ENCODE assay signal across 26 mouse cellular contexts in genomic region chr4:31728149-31728516, GRCm38 (mm10).
"Had no signal": no experiment of that assay in that cellular context is flagged by ENCODE, and none has a peak within 500 bp of the region (broad histone marks: within the 10 kb centered on the region; RNA-seq: fewer than 3 reads in every experiment).

No protein-coding gene starts in this region.

- H3K4me3 ChIP-seq: gastrocnemius, adult 2 months; heart, embryonic 10.5 days; heart, embryonic 12.5 days; hindbrain, embryonic 13.5 days; hindbrain, embryonic 15.5 days; intestine, embryonic 15.5 days; layer of hippocampus, adult 2 months; left cerebral cortex, adult 2 months; limb, embryonic 10.5 days; limb, embryonic 12.5 days; liver, embryonic 13.5 days; liver, embryonic 15.5 days had no signal

- DNase-seq: gastrocnemius, adult 2 months; gastrocnemius, postnatal 10 days; gastrocnemius, postnatal 25 days; heart, adult 18-20 months; heart, postnatal 10 days; heart, postnatal 4 days; kidney, adult 18-20 months; kidney, adult 8-10 months; kidney, postnatal 10 days; kidney, postnatal 25 days; kidney, postnatal 4 days; liver; liver, embryonic 13.5 days had no signal

- H3K4me1 ChIP-seq: heart, embryonic 10.5 days; heart, embryonic 12.5 days; hindbrain, embryonic 13.5 days; hindbrain, embryonic 15.5 days; intestine, embryonic 15.5 days; limb, embryonic 12.5 days; liver, embryonic 13.5 days; liver, embryonic 15.5 days had no signal

- H3K36me3 ChIP-seq: heart, embryonic 10.5 days; heart, embryonic 12.5 days; hindbrain, embryonic 13.5 days; hindbrain, embryonic 15.5 days; intestine, embryonic 15.5 days; limb, embryonic 10.5 days; limb, embryonic 12.5 days; liver, embryonic 13.5 days; liver, embryonic 15.5 days had no signal

- H3K4me2 ChIP-seq: heart, embryonic 12.5 days; hindbrain, embryonic 13.5 days; hindbrain, embryonic 15.5 days; intestine, embryonic 15.5 days; limb, embryonic 12.5 days; liver, embryonic 11.5 days; liver, embryonic 13.5 days; liver, embryonic 15.5 days had no signal

- ATAC-seq: inflammation-experienced regulatory T-cells, adult 6 months; intestine, embryonic 15.5 days; intestine, postnatal 0 days had no signal

- H3K27me3 ChIP-seq: heart, embryonic 12.5 days; hindbrain, embryonic 13.5 days; hindbrain, embryonic 15.5 days; intestine, embryonic 15.5 days; limb, embryonic 12.5 days; liver, embryonic 13.5 days; liver, embryonic 15.5 days had no signal

- H3K9ac ChIP-seq: heart, embryonic 12.5 days; hindbrain, embryonic 13.5 days; hindbrain, embryonic 15.5 days; intestine, embryonic 15.5 days; limb, embryonic 12.5 days; liver, embryonic 13.5 days; liver, embryonic 15.5 days had no signal

- H3K9me3 ChIP-seq: heart, embryonic 10.5 days; heart, embryonic 12.5 days; hindbrain, embryonic 13.5 days; hindbrain, embryonic 15.5 days; intestine, embryonic 15.5 days; limb, embryonic 10.5 days; limb, embryonic 12.5 days; liver, embryonic 13.5 days; liver, embryonic 15.5 days had no signal

- H3K27ac ChIP-seq: gastrocnemius, adult 2 months; heart, embryonic 10.5 days; hindbrain, embryonic 13.5 days; hindbrain, embryonic 15.5 days; intestine, embryonic 15.5 days; layer of hippocampus, adult 2 months; left cerebral cortex, adult 2 months; limb, embryonic 10.5 days; limb, embryonic 12.5 days; liver, embryonic 13.5 days; liver, embryonic 15.5 days had no signal
